Mouse (Mus musculus) megakaryocyte, embryonic 14.5 days (primary cell): ENCODE data around the gene A130010J15Rik. TPM values are rescaled to one million over a fixed set of nuclear protein-coding genes. Genes with fewer than 3 reads are reported as not detected.
A peak's percentile ranks its signal among the peaks of the same experiment; 100 is the strongest.

Source experiments
- H3K27me3 ChIP-seq: replicated peaks from 2 replicates; pipeline ENCODE3; 2012; ENCODE audit warnings: inconsistent platforms
- H3K36me3 ChIP-seq: replicated peaks from 2 replicates; pipeline ENCODE3; 2012; ENCODE audit warnings: low read length, inconsistent platforms, mixed read lengths
- H3K4me1 ChIP-seq: 2 replicates; pipeline ENCODE4 v1.6.1; 2012; ENCODE audit warnings: inconsistent platforms
- H3K4me3 ChIP-seq: replicated peaks from 2 replicates; pipeline ENCODE3; 2012; ENCODE audit warnings: moderate library complexity, mild to moderate bottlenecking, inconsistent platforms
- H3K9me3 ChIP-seq: 2 replicates; pipeline ENCODE4 v1.6.1; 2012; ENCODE audit warnings: inconsistent platforms
- FLI1 ChIP-seq: IDR thresholded peaks from 2 replicates; pipeline ENCODE4 v1.6.1; 2012; ENCODE audit warnings: low read length, inconsistent platforms, mixed read lengths
- GATA1 ChIP-seq: IDR thresholded peaks from 3 replicates; pipeline ENCODE4 v1.6.1; 2012; ENCODE audit warnings: mixed read lengths, low read length, inconsistent platforms, borderline replicate concordance
- polyA plus RNA-seq: library from polyadenylated mRNA; stranded (reverse); fragments of >175 nt; gene quantifications from 2 replicates; pipeline ENCODE4 v1.2.3, GENCODE M21; 2012; ENCODE audit warnings: low replicate concordance; ENCODE audit not compliant: insufficient read depth

A130010J15Rik gene
- polyA plus RNA-seq, 1 experiment: 1.5 TPM

- H3K9me3 ChIP-seq: no peaks in the 10 kb centered on the region
- peaks cover 2% of the 10 kb centered on the region for H3K27me3 ChIP-seq
- H3K4me3 ChIP-seq: peak overlapping the region; percentile 97
- peaks cover 22% of the 10 kb centered on the region for H3K36me3 ChIP-seq
- TF ChIP-seq FLI1: peak; percentile 27; the same call in 1 of the 2 replicates
- no peak for TF ChIP-seq GATA1
- peaks cover 64% of the 10 kb centered on the region for H3K4me1 ChIP-seq
Observed at GRCm38 (mm10) chr1:193172991-193173809, 5.4 kb downstream of the A130010J15Rik start.

GRCm38 (mm10) chr1:193173810-193174129, 5.9 kb downstream of the A130010J15Rik start:
- Histone ChIP-seq H3K4me3 (peak overlapping the region; percentile 97), H3K4me1 (peaks cover 66% of the 10 kb centered on the region), H3K36me3 (peaks cover 27% of the 10 kb centered on the region), H3K27me3 (peaks cover 2% of the 10 kb centered on the region), H3K9me3 (no peaks in the 10 kb centered on the region)
- TF ChIP-seq GATA1 (no peak), FLI1 (no peak)

GRCm38 (mm10) chr1:193174143-193174733, 6.4 kb downstream of the A130010J15Rik start:
- H3K4me1 ChIP-seq: peaks cover 66% of the 10 kb centered on the region
- peaks cover 32% of the 10 kb centered on the region for H3K36me3 ChIP-seq
- peaks cover under 1% of the 10 kb centered on the region for H3K27me3 ChIP-seq
- TF ChIP-seq FLI1 (no peak), GATA1 (no peak)
- peak overlapping the region; percentile 97 for H3K4me3 ChIP-seq
- H3K9me3 ChIP-seq: no peaks in the 10 kb centered on the region

- no peaks in the 10 kb centered on the region for H3K27me3 ChIP-seq
- H3K9me3 ChIP-seq: no peaks in the 10 kb centered on the region
- H3K4me3 ChIP-seq: no peak overlapping the region
- H3K36me3 ChIP-seq: peaks cover 84% of the 10 kb centered on the region
- TF ChIP-seq FLI1 (no peak), GATA1 (no peak)
- H3K4me1 ChIP-seq: peaks cover 39% of the 10 kb centered on the region
Observed at GRCm38 (mm10) chr1:193181104-193181503, 13.3 kb downstream of the A130010J15Rik start.

- peaks cover 84% of the 10 kb centered on the region for H3K36me3 ChIP-seq
- no peak for TF ChIP-seq FLI1
- TF ChIP-seq GATA1: no peak
- H3K4me3 ChIP-seq: no peak overlapping the region
- peaks cover 54% of the 10 kb centered on the region for H3K4me1 ChIP-seq
- H3K9me3 ChIP-seq: no peaks in the 10 kb centered on the region
- no peaks in the 10 kb centered on the region for H3K27me3 ChIP-seq
Observed at GRCm38 (mm10) chr1:193188257-193188656, 20.4 kb downstream of the A130010J15Rik start.

GRCm38 (mm10) chr1:193189151-193189621, 21.3 kb downstream of the A130010J15Rik start:
- Histone ChIP-seq H3K9me3 (no peaks in the 10 kb centered on the region), H3K4me1 (peaks cover 57% of the 10 kb centered on the region), H3K4me3 (no peak overlapping the region), H3K36me3 (peaks cover 86% of the 10 kb centered on the region), H3K27me3 (no peaks in the 10 kb centered on the region)
- TF ChIP-seq GATA1 (no peak), FLI1 (no peak)

- H3K9me3 ChIP-seq: no peaks in the 10 kb centered on the region
- peaks cover 86% of the 10 kb centered on the region for H3K36me3 ChIP-seq
- H3K4me3 ChIP-seq: no peak overlapping the region
- H3K4me1 ChIP-seq: peaks cover 59% of the 10 kb centered on the region
- no peaks in the 10 kb centered on the region for H3K27me3 ChIP-seq
- TF ChIP-seq FLI1: no peak
- no peak for TF ChIP-seq GATA1
Observed at GRCm38 (mm10) chr1:193189771-193190170, 21.9 kb downstream of the A130010J15Rik start.

GRCm38 (mm10) chr1:193191675-193192283, 23.9 kb downstream of the A130010J15Rik start:
- Histone ChIP-seq H3K36me3 (peaks cover 86% of the 10 kb centered on the region), H3K9me3 (no peaks in the 10 kb centered on the region), H3K27me3 (no peaks in the 10 kb centered on the region), H3K4me3 (peak overlapping the region; percentile 73), H3K4me1 (peaks cover 78% of the 10 kb centered on the region)
- no peak for TF ChIP-seq GATA1
- TF ChIP-seq FLI1: no peak

- TF ChIP-seq GATA1 (no peak), FLI1 (no peak)
- H3K4me3 ChIP-seq: no peak overlapping the region
- peaks cover 80% of the 10 kb centered on the region for H3K36me3 ChIP-seq
- H3K9me3 ChIP-seq: no peaks in the 10 kb centered on the region
- peaks cover 91% of the 10 kb centered on the region for H3K4me1 ChIP-seq
- H3K27me3 ChIP-seq: no peaks in the 10 kb centered on the region
Observed at GRCm38 (mm10) chr1:193194416-193195140, 26.7 kb downstream of the A130010J15Rik start.
